Mouse (Mus musculus) heart, postnatal 14 days (tissue): ENCODE data around the gene Ces4a. TPM values are rescaled to one million over a fixed set of nuclear protein-coding genes. Genes with fewer than 3 reads are reported as not detected.
"Not testable (repeated sequence)": the region's sequence is repeated elsewhere in the genome, so short reads cannot be mapped to it uniquely, and the experiment has no call there.

Experiments
- DNase-seq, 2 experiments: peaks; one replicate each; pipeline ENCODE4 v3.0.0; 2021 to 2022
- intact Hi-C: fragments of 180-260 bp; cut with DNase I; formaldehyde crosslinking; loops from one replicate; pipeline ENCODE4 v1.15.1; 2025
- total RNA-seq, 2 experiments: library from RNA; stranded (reverse); gene quantifications; 2 replicates each; pipeline ENCODE4 v1.2.3; 2021

Ces4a gene
- total RNA-seq, 2 experiments from 2014 or later, result not detected

DNA sequence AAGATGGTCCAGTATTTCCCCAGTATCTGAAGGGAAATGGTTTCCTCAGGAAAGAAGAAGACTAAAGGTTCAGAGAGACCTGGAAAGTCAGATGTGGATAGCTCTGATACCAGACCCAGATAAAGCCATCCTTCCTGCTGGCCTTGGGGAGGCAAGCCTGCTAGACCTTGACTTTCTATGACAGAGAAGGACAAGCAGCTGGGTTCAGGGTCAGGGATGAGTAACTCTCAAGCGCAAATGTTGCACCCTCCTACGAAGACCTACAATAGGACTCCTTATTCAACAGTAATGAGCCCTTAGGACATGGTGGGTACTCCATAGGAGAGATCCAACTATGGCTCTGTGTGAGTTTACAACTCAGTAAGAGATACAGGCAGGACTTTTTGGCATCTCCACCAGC is 33.6 kb downstream of the Ces4a start:
- intact Hi-C loops, result no loop called here
- no peak for DNase-seq

DNA sequence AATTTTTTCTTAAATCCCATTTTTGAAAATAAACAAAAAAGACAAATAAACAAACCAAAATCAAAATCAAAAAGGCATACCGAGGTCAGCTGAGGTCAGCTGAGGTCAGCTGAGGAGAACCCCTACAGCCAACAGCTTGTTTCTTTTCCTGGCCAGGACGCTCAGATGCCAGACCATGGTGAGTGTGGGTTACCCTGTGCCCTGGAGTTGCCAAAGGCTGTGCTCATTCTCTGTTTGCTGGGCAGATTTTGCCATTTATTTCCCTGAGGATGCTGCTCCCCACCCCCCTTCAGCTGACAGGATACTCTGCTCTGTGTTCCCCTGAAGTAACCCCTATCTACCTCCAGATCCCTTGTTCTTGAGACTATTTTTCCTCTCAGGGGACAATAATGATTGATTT is 35.5 kb downstream of the Ces4a start:
- intact Hi-C loops, result no loop called here
- DNase-seq, result no peak

DNA sequence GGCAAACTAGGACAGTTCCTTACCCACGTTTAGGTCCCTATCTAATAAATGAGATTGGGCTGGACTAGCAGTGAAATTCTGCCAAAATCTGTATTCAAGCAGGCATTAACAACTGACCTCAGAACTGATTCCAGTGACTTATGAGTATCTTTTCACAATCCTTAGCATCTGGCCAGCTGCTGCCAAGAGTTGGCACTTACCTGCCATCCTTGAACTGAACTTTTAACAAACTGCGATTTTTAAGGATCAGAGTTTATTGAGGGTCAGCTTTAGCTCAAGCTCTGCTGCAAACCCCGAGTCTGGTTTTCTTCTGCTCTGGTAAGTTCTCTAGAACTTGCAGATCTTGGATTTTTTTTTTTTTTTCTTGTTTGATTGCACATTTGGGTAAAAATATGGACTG is 38.0 kb downstream of the Ces4a start:
- intact Hi-C loops, result no loop called here

DNA sequence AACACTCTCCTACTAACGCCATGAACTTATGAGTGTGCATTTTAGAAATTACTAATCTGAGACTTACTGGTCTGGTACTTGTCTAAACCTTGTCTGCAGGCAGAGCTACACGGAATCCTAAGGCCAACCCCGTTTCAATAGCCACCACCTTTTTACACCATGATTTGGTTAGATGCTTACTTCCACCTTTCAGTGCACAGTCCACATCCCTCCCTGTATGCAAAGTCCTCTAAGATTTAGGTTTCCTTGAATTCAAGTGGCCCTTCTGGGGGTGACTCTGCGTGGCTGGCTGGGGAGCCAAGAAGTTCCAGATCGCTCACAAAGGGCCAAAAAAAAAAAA is 38.4 kb downstream of the Ces4a start:
- intact Hi-C loops, result loop anchor here (5.0 to 10.0 kb wide), 2 partner anchors 52 to 575 kb away; partner anchors contain the start of gene Pdp2
- DNase-seq, result no peak

More for the DNA sequence above, 38.0 kb downstream of the Ces4a start:
- DNase-seq, result no peak

DNA sequence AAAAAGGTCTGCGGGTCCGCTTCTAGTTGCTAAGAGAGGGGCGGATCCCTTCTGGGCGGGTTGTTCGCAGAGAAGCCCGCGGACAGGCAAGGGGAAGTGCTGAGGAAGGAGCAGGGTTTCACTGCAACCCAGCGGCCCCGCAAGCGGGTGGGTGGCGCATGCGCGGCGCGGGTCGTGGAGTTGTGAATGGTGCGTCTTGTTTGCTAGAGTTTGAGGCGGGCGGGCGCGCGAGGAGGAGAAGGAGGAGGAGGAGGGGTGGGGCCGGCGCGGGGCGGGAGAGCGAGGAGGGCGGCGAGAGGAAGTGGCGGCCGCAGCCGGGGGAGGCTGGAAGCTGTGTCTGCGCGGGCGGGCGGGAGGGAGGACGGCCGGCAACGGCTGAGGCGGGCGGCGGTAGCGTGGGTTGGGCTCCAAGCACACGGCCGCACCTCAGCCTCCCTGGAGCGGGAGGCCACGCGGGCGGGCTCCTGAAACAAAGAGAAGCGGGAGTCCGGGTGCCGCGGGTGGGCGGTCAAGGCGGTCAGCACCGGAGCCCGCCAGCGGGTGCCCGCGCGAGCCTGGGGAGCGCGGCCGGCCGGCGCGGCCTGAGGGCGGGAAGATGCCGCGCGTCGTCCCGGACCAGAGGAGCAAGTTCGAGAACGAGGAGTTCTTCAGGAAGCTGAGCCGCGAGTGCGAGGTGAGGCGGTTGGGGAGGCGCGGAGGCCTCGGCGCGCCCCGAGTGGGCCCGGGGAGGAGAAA is 38.9 kb downstream of the Ces4a start, which contains the start of gene Cbfb:
Cbfb (plus strand) TSS at position 294 of the 735 bp plus-strand sequence.
- intact Hi-C loops, result loop anchor here (5.0 to 10.0 kb wide), 2 partner anchors 52 to 576 kb away; partner anchors contain the start of gene Pdp2
- peak; percentile 95 to 98 for DNase-seq

DNA sequence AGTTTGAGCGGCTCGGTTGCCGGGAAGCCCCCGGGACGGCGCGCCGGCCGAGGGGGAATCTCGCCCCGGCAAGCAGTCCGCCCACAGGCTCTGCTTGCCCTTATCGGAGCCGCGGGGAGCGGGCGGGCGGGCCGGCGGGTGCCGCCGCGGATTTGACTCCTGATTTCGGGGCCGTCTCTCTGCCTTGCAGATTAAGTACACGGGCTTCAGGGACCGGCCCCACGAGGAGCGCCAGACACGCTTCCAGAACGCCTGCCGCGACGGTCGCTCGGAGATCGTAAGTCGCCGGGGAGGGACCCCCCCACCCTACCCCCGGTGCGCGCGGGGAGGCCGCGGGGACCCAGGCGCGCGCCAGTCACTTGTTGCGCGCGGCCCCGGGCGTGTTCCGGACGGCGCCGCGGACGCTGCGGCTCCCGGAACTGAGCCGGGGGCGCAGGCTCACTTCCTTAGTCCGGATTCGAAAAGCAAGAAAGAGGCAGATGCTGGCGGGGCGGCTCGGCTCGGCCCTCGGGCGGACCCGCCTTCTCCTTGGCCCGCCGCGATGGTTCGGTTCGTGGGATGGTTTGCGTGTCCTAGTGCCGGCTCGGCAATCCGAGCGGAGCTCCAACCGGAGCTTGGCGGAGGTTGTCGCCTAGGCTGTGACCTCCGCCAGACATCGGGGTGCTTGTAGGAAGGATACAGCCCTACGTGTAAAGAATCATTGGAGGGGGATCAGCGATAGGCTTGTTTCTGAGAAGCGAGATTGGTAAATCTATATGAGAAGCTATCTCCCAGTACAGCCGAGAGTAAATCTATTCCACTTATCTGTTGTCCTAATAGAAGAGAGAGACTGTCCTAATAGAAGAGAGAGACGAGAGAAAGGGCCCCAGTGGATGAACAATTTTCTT is 39.8 kb downstream of the Ces4a start:
- peak; percentile 76 to 80 for DNase-seq
- intact Hi-C loops, result loop anchor here (5.0 to 10.0 kb wide), 2 partner anchors 51 to 577 kb away; partner anchors contain the start of gene Pdp2

DNA sequence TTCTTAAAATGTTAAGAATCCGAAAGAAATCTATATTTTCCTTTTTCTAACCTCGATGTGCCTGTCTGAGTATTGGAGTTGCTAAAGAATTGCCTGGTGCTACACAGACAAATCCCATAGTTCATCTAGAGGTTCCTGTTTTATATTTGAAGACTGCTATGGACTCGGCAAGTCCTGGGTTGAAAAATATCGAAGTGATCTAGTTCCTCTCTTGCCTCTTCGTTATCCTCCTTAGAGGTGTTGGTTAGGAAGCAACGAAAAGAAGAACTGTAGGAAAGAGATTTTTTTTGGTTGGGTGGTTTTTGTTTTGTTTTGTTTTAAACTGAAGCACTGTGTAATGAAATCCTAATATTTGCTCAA is 40.4 kb downstream of the Ces4a start:
- DNase-seq, result no peak
- intact Hi-C loops, result loop anchor here (5.0 to 10.0 kb wide), 2 partner anchors 50 to 577 kb away; partner anchors contain the start of gene Pdp2

DNA sequence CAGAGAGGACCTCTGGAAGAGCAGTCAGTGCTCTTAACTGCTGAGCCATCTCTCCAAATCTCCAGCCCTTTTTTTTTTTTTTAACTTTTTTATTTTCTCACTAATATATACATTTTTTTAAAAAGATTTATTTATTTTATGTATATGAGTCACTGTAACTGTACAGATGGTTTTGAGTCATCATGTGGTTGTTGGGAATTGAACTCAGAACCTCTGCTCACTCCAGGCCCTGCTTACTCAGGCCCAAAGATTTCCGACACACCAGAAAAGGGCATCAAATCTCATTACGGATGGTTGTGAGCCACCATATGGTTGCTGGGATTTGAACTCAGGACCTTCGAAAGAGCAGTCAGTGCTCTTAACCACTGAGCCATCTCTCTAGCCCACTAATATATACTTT is 43.7 kb downstream of the Ces4a start:
- DNase-seq, result not testable (repeated sequence)
- intact Hi-C loops, result loop anchor here (10.0 kb wide), 1 partner anchor 580 kb away; the partner anchor contains the start of gene Pdp2

DNA sequence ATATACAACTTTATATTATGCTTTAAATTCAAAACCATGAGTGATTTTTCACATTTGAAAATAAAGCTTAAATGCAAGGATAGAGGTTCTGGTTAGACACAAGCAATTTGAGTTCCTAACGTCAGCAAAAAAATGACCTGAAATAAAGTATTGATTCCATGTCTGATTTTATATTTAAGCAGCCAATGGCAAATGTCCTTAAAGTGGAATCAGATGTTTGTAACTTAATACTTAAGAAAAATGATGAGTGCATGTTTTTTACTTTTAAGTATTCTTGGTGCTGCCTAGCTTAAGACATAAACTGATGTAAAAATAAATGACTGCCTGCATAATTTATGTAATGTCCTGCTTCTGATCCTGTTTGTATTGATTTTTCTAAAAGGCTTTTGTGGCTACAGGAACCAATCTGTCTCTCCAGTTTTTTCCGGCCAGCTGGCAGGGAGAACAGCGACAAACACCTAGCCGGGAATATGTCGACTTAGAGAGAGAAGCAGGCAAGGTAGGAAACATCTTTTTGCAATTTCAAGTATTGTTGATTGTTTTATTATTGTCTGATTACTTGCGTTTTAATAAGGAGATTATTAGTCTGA is 46.7 kb downstream of the Ces4a start:
- no peak for DNase-seq
- intact Hi-C loops, result loop anchor here (10.0 kb wide), 1 partner anchor 584 kb away; the partner anchor contains the start of gene Pdp2

DNA sequence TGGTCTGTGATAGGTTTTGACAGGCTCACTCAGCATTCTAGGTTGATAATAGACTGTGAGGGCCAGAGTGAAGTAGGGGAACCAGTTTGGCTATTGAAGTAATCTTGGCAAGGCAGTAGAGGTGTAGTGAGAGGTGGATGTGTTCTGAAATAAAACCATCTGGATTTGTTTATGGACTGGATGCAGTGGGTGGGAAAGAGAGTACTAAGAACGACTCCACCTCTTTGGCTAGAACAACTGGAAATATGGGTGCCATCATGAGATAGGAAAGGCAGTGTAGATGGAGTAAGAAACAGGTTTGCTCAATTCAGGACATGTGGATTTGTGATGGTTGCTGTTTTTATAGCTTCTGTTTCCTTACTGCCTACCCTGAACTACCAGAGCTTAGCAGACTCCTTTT is 50.6 kb downstream of the Ces4a start:
- intact Hi-C loops, result no loop called here
- no peak for DNase-seq

DNA sequence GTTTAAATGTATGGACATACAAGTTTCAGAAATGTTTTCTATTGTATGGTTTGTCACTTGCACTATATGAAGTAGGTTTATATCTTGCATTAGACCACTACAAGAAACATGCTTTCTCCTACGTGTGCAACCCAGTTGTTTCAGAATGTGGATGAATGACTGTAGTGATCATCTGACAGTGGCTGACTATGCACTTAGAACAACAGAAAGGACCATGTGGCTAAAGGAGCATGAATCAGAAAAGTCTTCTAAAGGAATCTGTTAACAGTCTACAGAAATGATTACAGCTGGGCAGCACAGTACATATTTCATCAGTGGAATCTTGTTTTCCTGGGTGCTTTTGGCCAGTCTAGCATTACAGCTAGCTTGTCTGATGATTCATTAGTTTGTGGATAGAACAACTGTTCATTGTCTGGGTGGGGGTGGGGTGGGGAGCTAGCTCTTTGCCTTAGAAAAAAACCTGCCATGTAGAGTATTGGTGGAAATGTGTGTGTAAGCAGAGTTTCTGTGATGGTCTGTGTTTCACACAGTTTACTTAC is 54.9 kb downstream of the Ces4a start:
- intact Hi-C loops, result no loop called here

DNA sequence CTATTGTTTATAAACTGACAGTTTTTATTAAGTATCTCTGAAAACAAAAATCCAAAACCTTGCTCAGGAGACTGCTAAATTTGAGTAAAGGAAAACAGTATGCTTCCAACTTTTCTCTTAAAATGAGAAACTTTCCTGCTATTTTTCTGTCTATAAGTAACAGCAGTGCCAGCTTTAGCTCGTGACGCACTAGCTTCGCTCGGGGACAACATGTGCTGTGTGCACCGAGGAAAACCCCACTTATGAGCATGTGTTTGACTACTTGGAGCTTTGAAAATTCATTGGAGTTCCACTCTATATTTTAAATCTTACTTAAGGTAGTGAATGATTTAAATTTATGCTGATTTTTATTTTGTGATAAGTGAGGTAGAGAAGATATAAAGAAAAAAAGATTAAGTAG is 60.6 kb downstream of the Ces4a start:
- no peak for DNase-seq
- intact Hi-C loops, result no loop called here

More for the DNA sequence above, 54.9 kb downstream of the Ces4a start:
- no peak for DNase-seq

Other genes starting within 250 kb of the Ces4a start
- 1 to 10 TPM; 1.0 TPM for gene Ces2e, start 205.5 kb upstream of the Ces4a start, total RNA-seq
- gene Ces2f, start 184.4 kb upstream of the Ces4a start, total RNA-seq, result under 1 TPM in 1 of 2 experiments, not detected in 1; 0.12 TPM
- 1 to 10 TPM; 3.4 to 4.9 TPM for gene Ces2g, start 170.1 kb upstream of the Ces4a start, total RNA-seq
- not detected for gene Ces2h, start 130.9 kb upstream of the Ces4a start, total RNA-seq
- gene Ces3a, start 83.2 kb upstream of the Ces4a start, total RNA-seq, result not detected
- gene Ces3b, start 48.0 kb upstream of the Ces4a start, total RNA-seq, result not detected
- 10 to 100 TPM; 24.4 to 27.9 TPM for gene Cbfb, start 38.9 kb downstream of the Ces4a start, total RNA-seq
- gene D230025D16Rik, start 93.3 kb downstream of the Ces4a start, total RNA-seq, result 10 to 100 TPM; 16.7 to 22.0 TPM
- 1 to 10 TPM; 5.1 to 5.6 TPM for gene B3gnt9, start 123.4 kb downstream of the Ces4a start, total RNA-seq
- gene Tradd, start 132.8 kb downstream of the Ces4a start, total RNA-seq, result 1 to 10 TPM; 6.3 to 7.2 TPM
- gene Fbxl8, start 132.8 kb downstream of the Ces4a start, total RNA-seq, result 1 to 10 TPM; 2.4 to 3.1 TPM
- under 1 TPM; 0.73 to 0.96 TPM for gene Hsf4, start 138.0 kb downstream of the Ces4a start, total RNA-seq
- 10 to 100 TPM; 17.9 to 19.0 TPM for gene Nol3, start 144.3 kb downstream of the Ces4a start, total RNA-seq
- gene 4931428F04Rik, start 158.1 kb downstream of the Ces4a start, total RNA-seq, result 1 to 10 TPM; 1.5 to 3.2 TPM
- 1 to 10 TPM; 8.5 to 8.6 TPM for gene Exoc3l, start 164.3 kb downstream of the Ces4a start, total RNA-seq
- 10 to 100 TPM; 21.9 to 24.8 TPM for gene E2f4, start 165.9 kb downstream of the Ces4a start, total RNA-seq
- 1 to 10 TPM in 1 of 2 experiments, under 1 TPM in 1; 0.86 to 1.2 TPM for gene Elmo3, start 173.8 kb downstream of the Ces4a start, total RNA-seq
- 1 to 10 TPM; 1.7 to 1.9 TPM for gene Lrrc29, start 194.5 kb downstream of the Ces4a start, total RNA-seq
- gene Tmem208, start 194.6 kb downstream of the Ces4a start, total RNA-seq, result 10 to 100 TPM; 23.3 to 29.6 TPM
- 1 to 10 TPM; 9.2 to 9.4 TPM for gene Fhod1, start 216.2 kb downstream of the Ces4a start, total RNA-seq
- gene Slc9a5, start 217.0 kb downstream of the Ces4a start, total RNA-seq, result under 1 TPM; 0.83 to 0.86 TPM
- gene Plekhg4, start 241.5 kb downstream of the Ces4a start, total RNA-seq, result not detected